Mouse (Mus musculus) liver, postnatal 0 days (tissue): ENCODE results near the gene Ifi27l2b.

Experiments
- CTCF ChIP-seq: sonication (generic); IDR thresholded peaks from 2 replicates; pipeline ENCODE4 v1.5.1; 2016; ENCODE audit warnings: antibody characterized with exemption, low read depth
- EP300 ChIP-seq: IDR thresholded peaks from 2 replicates; pipeline ENCODE4 v1.6.1; 2016; ENCODE audit warnings: antibody characterized with exemption, low read depth, mild to moderate bottlenecking

DNA sequence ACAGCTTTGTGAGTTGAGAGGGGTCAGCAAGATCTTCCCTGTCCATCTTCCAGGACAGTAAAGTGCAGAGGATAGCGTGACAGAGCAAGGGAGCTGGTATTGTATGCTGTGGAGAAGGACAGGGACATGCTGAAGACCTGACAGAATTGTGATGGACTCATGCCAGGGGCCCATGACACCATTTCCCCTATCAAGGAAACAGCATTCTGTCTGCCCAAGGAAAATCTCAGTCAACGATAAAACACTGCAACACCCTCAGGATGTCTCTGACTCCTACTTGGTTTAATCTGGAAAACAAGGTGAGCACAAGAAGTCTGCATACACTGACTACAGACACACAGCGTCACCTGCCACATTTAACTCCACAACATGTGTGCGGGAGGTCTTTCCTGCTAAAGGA is 49.3 kb downstream of the Ifi27l2b start, which contains the start of gene 9330161L09Rik:
- no peak for TF ChIP-seq EP300
- no peak for TF ChIP-seq CTCF
